Mouse (Mus musculus): ENCODE results near the gene Mknk2. TPM values are rescaled to one million over a fixed set of nuclear protein-coding genes. Genes with fewer than 3 reads are reported as not detected.

Gene Mknk2
- polyA plus RNA-seq, 1 experiment from 2014 or later, result 124 TPM

- Histone ChIP-seq H3K27me3 (replicated peaks; ENCODE audit: control insufficient read depth, insufficient read depth, low read length) (no peaks in the 10 kb centered on the region), H3K4me2 (peak within 1 kb of the TSS; percentile 100), H3K4me1 (replicated peaks; ENCODE audit: control insufficient read depth, insufficient read depth, low read length) (peaks cover 53% of the 10 kb centered on the region), H3K36me3 (ENCODE audit: control insufficient read depth, insufficient read depth, low read length) (peaks cover 6% of the 10 kb centered on the region), H3K9ac (ENCODE audit: low read depth, low read length) (peak within 1 kb of the TSS; percentile 81), H3K27ac (ENCODE audit: low read depth, low read length) (peak within 1 kb of the TSS; percentile 76), H3K4me3 (ENCODE audit: low read depth, low read length) (peak within 1 kb of the TSS; percentile 79), H3K9me3 (ENCODE audit: control insufficient read depth, low read length) (no peaks in the 10 kb centered on the region)
- peak; percentile 86 for ATAC-seq (replicated peaks; ENCODE audit: low FRiP score)
- under 1% methylated on average over 59 of the region's 59 CpGs for WGBS
- peak; percentile 98 for DNase-seq (ENCODE audit: low spot score)
These were observed 24.0 kb upstream of the Mknk2 start, which contains the start of the genes Mob3a and Izumo4 for GRCm38 (mm10) chr10:80701721-80702535. Gene Mob3a (minus strand): TSS chr10:80701977. Gene Izumo4 (plus strand): TSS chr10:80702184.

DNA sequence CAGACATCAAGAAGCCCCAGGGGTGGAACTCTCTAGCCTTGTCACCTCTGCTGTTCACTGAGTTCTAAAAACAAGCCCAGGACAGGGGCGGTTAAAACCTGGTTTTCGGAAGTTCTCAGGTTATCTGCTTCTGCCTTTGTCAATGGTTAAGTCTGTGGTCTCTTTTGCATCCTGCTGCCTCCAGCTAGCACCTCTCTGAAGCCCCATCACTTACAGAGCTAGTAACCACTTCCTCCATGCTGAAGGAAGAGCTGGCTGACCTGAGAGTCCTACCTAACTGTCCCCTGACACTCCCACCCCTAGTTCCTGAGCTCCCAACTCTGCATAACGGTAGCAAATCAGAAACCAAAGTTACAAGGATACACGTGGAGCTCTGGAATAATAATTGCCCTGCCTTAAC lies 22.8 kb upstream of the Mknk2 start:
- Histone ChIP-seq H3K9me3 (ENCODE audit: control insufficient read depth, low read length) (no peaks in the 10 kb centered on the region), H3K4me3 (ENCODE audit: low read depth, low read length) (peak overlapping the region; percentile 79), H3K4me1 (replicated peaks; ENCODE audit: control insufficient read depth, insufficient read depth, low read length) (peaks cover 65% of the 10 kb centered on the region), H3K27ac (ENCODE audit: low read depth, low read length) (peak overlapping the region; percentile 76), H3K9ac (ENCODE audit: low read depth, low read length) (peak overlapping the region; percentile 81), H3K4me2 (peak overlapping the region; percentile 100), H3K36me3 (ENCODE audit: control insufficient read depth, insufficient read depth, low read length) (peaks cover 2% of the 10 kb centered on the region; the same call in 1 of the 2 replicates), H3K27me3 (replicated peaks; ENCODE audit: control insufficient read depth, insufficient read depth, low read length) (no peaks in the 10 kb centered on the region)
- no peak for ATAC-seq (replicated peaks; ENCODE audit: low FRiP score)
- no peak for DNase-seq (ENCODE audit: low spot score)
- 21% methylated on average over 4 of the region's 4 CpGs for WGBS

GRCm38 (mm10) chr10:80700038-80700504 lies 22.2 kb upstream of the Mknk2 start:
- no peaks in the 10 kb centered on the region for H3K27me3 ChIP-seq (replicated peaks; ENCODE audit: control insufficient read depth, insufficient read depth, low read length)
- DNase-seq (ENCODE audit: low spot score) (no peak), ATAC-seq (replicated peaks; ENCODE audit: low FRiP score) (no peak)
- H3K9ac ChIP-seq (ENCODE audit: low read depth, low read length), result peak overlapping the region; percentile 52
- 63% methylated on average over 7 of the region's 7 CpGs for WGBS
- peak overlapping the region; percentile 76; the same call in 1 of the 2 replicates for H3K27ac ChIP-seq (ENCODE audit: low read depth, low read length)
- no peaks in the 10 kb centered on the region for H3K9me3 ChIP-seq (ENCODE audit: control insufficient read depth, low read length)
- peak overlapping the region; percentile 79 for H3K4me3 ChIP-seq (ENCODE audit: low read depth, low read length)
- peaks cover 71% of the 10 kb centered on the region for H3K4me1 ChIP-seq (replicated peaks; ENCODE audit: control insufficient read depth, insufficient read depth, low read length)
- H3K36me3 ChIP-seq (ENCODE audit: control insufficient read depth, insufficient read depth, low read length), result peaks cover 2% of the 10 kb centered on the region; the same call in 1 of the 2 replicates
- H3K4me2 ChIP-seq, result peak overlapping the region; percentile 100

DNA sequence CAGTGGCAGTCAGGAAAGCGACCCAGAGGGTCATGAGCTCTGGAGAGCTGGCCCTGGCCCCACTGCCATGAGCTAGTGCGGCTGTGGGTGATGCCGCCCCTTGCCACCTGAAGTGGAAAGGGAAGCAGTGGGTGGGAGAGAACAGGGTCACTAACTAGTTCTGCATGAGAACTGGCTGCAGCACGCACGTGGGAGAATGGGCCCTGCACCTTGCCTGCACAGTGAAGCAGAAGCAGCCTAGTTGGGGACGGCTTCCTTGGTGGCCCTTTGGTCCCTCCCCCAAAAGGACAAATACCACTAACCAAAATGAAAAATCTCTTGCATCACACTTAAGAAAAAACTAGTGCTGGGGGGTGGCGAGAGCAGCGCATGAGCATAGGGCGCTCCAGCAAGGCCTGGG lies 20.7 kb upstream of the Mknk2 start:
- Histone ChIP-seq H3K27ac (ENCODE audit: low read depth, low read length) (peak overlapping the region; percentile 84), H3K9ac (ENCODE audit: low read depth, low read length) (peak overlapping the region; percentile 47; the same call in 1 of the 2 replicates), H3K4me1 (replicated peaks; ENCODE audit: control insufficient read depth, insufficient read depth, low read length) (peaks cover 82% of the 10 kb centered on the region), H3K4me3 (ENCODE audit: low read depth, low read length) (peak overlapping the region; percentile 2; the same call in 1 of the 2 replicates), H3K27me3 (replicated peaks; ENCODE audit: control insufficient read depth, insufficient read depth, low read length) (no peaks in the 10 kb centered on the region), H3K9me3 (ENCODE audit: control insufficient read depth, low read length) (no peaks in the 10 kb centered on the region), H3K4me2 (peak overlapping the region; percentile 56), H3K36me3 (ENCODE audit: control insufficient read depth, insufficient read depth, low read length) (peaks cover 7% of the 10 kb centered on the region; the same call in 1 of the 2 replicates)
- ATAC-seq (replicated peaks; ENCODE audit: low FRiP score), result no peak
- DNase-seq (ENCODE audit: low spot score), result no peak
- 74% methylated on average over 9 of the region's 9 CpGs for WGBS

GRCm38 (mm10) chr10:80697812-80698211 lies 19.9 kb upstream of the Mknk2 start:
- no peaks in the 10 kb centered on the region for H3K9me3 ChIP-seq (ENCODE audit: control insufficient read depth, low read length)
- H3K27ac ChIP-seq (ENCODE audit: low read depth, low read length), result peak overlapping the region; percentile 84
- H3K27me3 ChIP-seq (replicated peaks; ENCODE audit: control insufficient read depth, insufficient read depth, low read length), result no peaks in the 10 kb centered on the region
- peaks cover 8% of the 10 kb centered on the region; the same call in 1 of the 2 replicates for H3K36me3 ChIP-seq (ENCODE audit: control insufficient read depth, insufficient read depth, low read length)
- peaks cover 80% of the 10 kb centered on the region for H3K4me1 ChIP-seq (replicated peaks; ENCODE audit: control insufficient read depth, insufficient read depth, low read length)
- peak; percentile 76 for ATAC-seq (replicated peaks; ENCODE audit: low FRiP score)
- DNase-seq (ENCODE audit: low spot score), result peak; percentile 82
- H3K4me3 ChIP-seq (ENCODE audit: low read depth, low read length), result peak overlapping the region; percentile 2; the same call in 1 of the 2 replicates
- H3K9ac ChIP-seq (ENCODE audit: low read depth, low read length), result peak overlapping the region; percentile 47; the same call in 1 of the 2 replicates
- peak overlapping the region; percentile 56 for H3K4me2 ChIP-seq
- 44% methylated on average over 9 of the region's 9 CpGs for WGBS

DNA sequence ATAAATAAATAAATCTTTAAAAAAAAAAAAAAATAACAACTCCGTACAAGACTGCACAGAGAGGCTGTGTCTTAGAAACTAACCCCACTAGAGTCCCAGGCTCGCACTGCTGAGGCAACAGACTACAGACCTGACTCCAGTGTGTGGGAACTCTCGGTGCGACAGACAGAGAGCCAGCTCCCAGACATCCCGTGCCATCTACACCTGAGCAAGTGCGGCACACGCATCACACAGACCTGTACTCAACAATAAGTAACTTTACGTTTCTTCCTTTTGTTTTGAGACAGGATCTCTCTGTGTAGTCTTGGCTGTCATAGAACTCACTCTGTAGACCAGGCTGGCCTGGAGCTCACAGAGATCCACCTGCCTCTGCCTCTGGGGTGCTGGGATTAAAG lies 19.5 kb upstream of the Mknk2 start:
- Histone ChIP-seq H3K9me3 (ENCODE audit: control insufficient read depth, low read length) (no peaks in the 10 kb centered on the region), H3K9ac (ENCODE audit: low read depth, low read length) (no peak overlapping the region)
- 79% methylated on average over 8 of the region's 8 CpGs for WGBS

DNA sequence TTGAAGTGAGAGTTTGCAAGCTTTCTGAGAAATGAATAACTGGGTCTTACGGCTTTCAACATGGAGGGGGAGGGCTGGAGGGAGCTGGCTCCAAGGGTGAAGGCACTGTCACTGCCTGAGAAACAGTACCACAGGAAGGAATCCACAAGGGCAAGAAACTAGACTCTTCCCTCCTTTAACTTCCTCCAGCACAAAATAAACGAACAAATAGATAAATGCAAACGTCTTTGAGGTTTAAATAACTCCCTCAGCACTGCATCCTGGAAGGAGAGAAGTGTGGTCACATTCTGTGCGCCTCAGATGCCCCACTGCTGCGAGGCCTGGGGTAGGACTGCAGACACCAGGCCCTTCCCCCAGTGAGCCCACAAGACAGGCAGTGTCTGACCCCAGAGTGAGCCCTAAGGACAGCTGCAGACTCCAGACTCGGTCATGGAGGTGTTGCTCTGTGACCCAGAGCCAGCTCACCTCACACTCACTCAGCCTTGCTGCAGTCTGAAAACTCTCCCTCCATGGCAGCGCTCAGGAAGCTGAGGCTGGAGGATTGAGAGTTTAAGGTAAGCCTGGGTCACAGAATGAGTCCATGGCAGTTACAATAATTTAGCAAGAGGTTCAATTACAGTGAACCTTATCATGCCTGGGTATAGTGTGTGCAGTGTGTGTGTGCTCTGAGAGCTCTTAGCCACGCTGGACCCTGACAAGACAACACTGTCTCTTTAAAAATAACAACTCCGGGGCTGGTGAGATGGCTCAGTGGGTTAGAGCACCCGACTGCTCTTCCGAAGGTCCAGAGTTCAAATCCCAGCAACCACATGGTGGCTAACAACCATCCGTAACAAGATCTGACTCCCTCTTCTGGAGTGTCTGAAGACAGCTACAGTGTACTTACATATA lies 18.8 kb upstream of the Mknk2 start:
- 37% methylated on average over 11 of the region's 12 CpGs for WGBS
- no peaks in the 10 kb centered on the region for H3K9me3 ChIP-seq (ENCODE audit: control insufficient read depth, low read length)
- DNase-seq (ENCODE audit: low spot score), result no peak
- H3K36me3 ChIP-seq (ENCODE audit: control insufficient read depth, insufficient read depth, low read length), result peaks cover 8% of the 10 kb centered on the region; the same call in 1 of the 2 replicates
- peaks cover 87% of the 10 kb centered on the region for H3K4me1 ChIP-seq (replicated peaks; ENCODE audit: control insufficient read depth, insufficient read depth, low read length)
- peak overlapping the region; percentile 44 for H3K9ac ChIP-seq (ENCODE audit: low read depth, low read length)
- no peak for ATAC-seq (replicated peaks; ENCODE audit: low FRiP score)
- no peaks in the 10 kb centered on the region for H3K27me3 ChIP-seq (replicated peaks; ENCODE audit: control insufficient read depth, insufficient read depth, low read length)
- H3K27ac ChIP-seq (ENCODE audit: low read depth, low read length), result peak overlapping the region; percentile 82
- H3K4me2 ChIP-seq, result peak overlapping the region; percentile 54
- 0 out of 2 replicates have a peak overlapping the region, but pooled peaks have one; percentile 8 for H3K4me3 ChIP-seq (ENCODE audit: low read depth, low read length)

More for the DNA sequence above, 19.5 kb upstream of the Mknk2 start:
- H3K27ac ChIP-seq (ENCODE audit: low read depth, low read length), result 0 out of 2 replicates have a peak overlapping the region, but pooled peaks have one; percentile 47
- H3K4me1 ChIP-seq (replicated peaks; ENCODE audit: control insufficient read depth, insufficient read depth, low read length), result peaks cover 81% of the 10 kb centered on the region
- no peaks in the 10 kb centered on the region for H3K27me3 ChIP-seq (replicated peaks; ENCODE audit: control insufficient read depth, insufficient read depth, low read length)
- ATAC-seq (replicated peaks; ENCODE audit: low FRiP score), result no peak
- DNase-seq (ENCODE audit: low spot score), result no peak
- 0 out of 2 replicates have a peak overlapping the region, but pooled peaks have one; percentile 2 for H3K4me3 ChIP-seq (ENCODE audit: low read depth, low read length)
- H3K36me3 ChIP-seq (ENCODE audit: control insufficient read depth, insufficient read depth, low read length), result peaks cover 8% of the 10 kb centered on the region; the same call in 1 of the 2 replicates
- H3K4me2 ChIP-seq, result peak overlapping the region; percentile 56
